ENCODE assay signal across 9 mouse cellular contexts in genomic region chr15:75175506-75175905, GRCm38 (mm10). TPM values are rescaled to one million over a fixed set of nuclear protein-coding genes. Genes with fewer than 3 reads are reported as not detected.
DNase-seq lines count a peak whose midpoint lies in the region; ATAC-seq and TF ChIP-seq lines count a peak whose summit lies in the region.
"Had no signal": no experiment of that assay in that cellular context is flagged by ENCODE, and none has a peak within 500 bp of the region (broad histone marks: within the 10 kb centered on the region; RNA-seq: fewer than 3 reads in every experiment).

No protein-coding gene starts in this region.

- intact Hi-C loops in heart, adult 2 months (cut with DNase I), result no loop called here
- intact Hi-C loops in left cerebral cortex, postnatal 4 days (cut with DNase I), result no loop called here

- 48% methylated on average over 1 of the region's 1 CpGs for WGBS in heart, adult 2 months
- 42% methylated on average over 1 of the region's 1 CpGs for WGBS in heart, embryonic 12.5 days
- 78% methylated on average over 1 of the region's 1 CpGs for WGBS in forebrain, embryonic 12.5 days

- H3K9me3 ChIP-seq in heart, embryonic 12.5 days (replicated peaks), result no peaks in the 10 kb centered on the region
- no peaks in the 10 kb centered on the region for H3K9me3 ChIP-seq in forebrain, embryonic 12.5 days
- H3K9me3 ChIP-seq: limb, embryonic 12.5 days had no signal

- no peaks in the 10 kb centered on the region for H3K79me2 ChIP-seq in heart, adult 2 months (replicated peaks; ENCODE audit: control insufficient read depth, insufficient read depth, low read length)

- H3K27me3 ChIP-seq in heart, adult 2 months (ENCODE audit: control insufficient read depth, insufficient read depth, low read length), result no peaks in the 10 kb centered on the region
- H3K27me3 ChIP-seq in heart, embryonic 12.5 days (replicated peaks), result no peaks in the 10 kb centered on the region
- H3K27me3 ChIP-seq in forebrain, embryonic 12.5 days, result no peaks in the 10 kb centered on the region
- H3K27me3 ChIP-seq: limb, embryonic 12.5 days had no signal

- no peak overlapping the region for H3K4me3 ChIP-seq in heart, adult 2 months
- no peak overlapping the region for H3K4me3 ChIP-seq in heart, embryonic 12.5 days
- no peak overlapping the region for H3K4me3 ChIP-seq in forebrain, embryonic 12.5 days (replicated peaks)
- H3K4me3 ChIP-seq: limb, embryonic 12.5 days had no signal

- peak in 1 of 2 experiments; percentile 5 for DNase-seq in heart, adult 2 months
- peak; percentile 7 to 26 for DNase-seq in urinary bladder, postnatal 36 days (ENCODE audit: low spot score in 2 of 2)
- DNase-seq in urinary bladder, adult 2 months (ENCODE audit: low spot score), result no peak
- peak; percentile 3 for DNase-seq in embryo, embryonic 9.5 days (ENCODE audit: extremely low spot score)
- DNase-seq in left cerebral cortex, postnatal 4 days, result peak; percentile 41
- DNase-seq in right cerebral cortex, postnatal 14 days, result peak; percentile 16

- peak; percentile 66 for TF ChIP-seq CTCF in heart, adult 2 months (IDR thresholded peaks at IDR 0.05)

- no peak for TF ChIP-seq POLR2A in heart, adult 2 months (IDR thresholded peaks at IDR 0.05; ENCODE audit: insufficient read depth, low read depth, low read length)

- H3K36me3 ChIP-seq in heart, adult 2 months (ENCODE audit: control insufficient read depth, insufficient read depth, low read length), result no peaks in the 10 kb centered on the region
- H3K36me3 ChIP-seq in heart, embryonic 12.5 days, result no peaks in the 10 kb centered on the region
- H3K36me3 ChIP-seq in forebrain, embryonic 12.5 days (replicated peaks), result no peaks in the 10 kb centered on the region
- H3K36me3 ChIP-seq: limb, embryonic 12.5 days had no signal

- no peak overlapping the region for H3K9ac ChIP-seq in heart, adult 2 months (ENCODE audit: low read depth, low read length)
- H3K9ac ChIP-seq in heart, embryonic 12.5 days, result no peak overlapping the region
- no peak overlapping the region for H3K9ac ChIP-seq in forebrain, embryonic 12.5 days
- H3K9ac ChIP-seq: limb, embryonic 12.5 days had no signal

- no peaks in the 10 kb centered on the region for H3K4me1 ChIP-seq in heart, adult 2 months (ENCODE audit: control insufficient read depth, insufficient read depth, low read length)
- H3K4me1 ChIP-seq in heart, embryonic 12.5 days (replicated peaks), result no peaks in the 10 kb centered on the region
- no peaks in the 10 kb centered on the region for H3K4me1 ChIP-seq in forebrain, embryonic 12.5 days
- H3K4me1 ChIP-seq: limb, embryonic 12.5 days had no signal

- H3K27ac ChIP-seq in heart, adult 2 months, result no peak overlapping the region
- H3K27ac ChIP-seq in heart, embryonic 12.5 days (ENCODE audit: poor library complexity, severe bottlenecking), result no peak overlapping the region
- no peak overlapping the region for H3K27ac ChIP-seq in forebrain, embryonic 12.5 days
- H3K27ac ChIP-seq: limb, embryonic 12.5 days had no signal

- no peak for ATAC-seq in heart, embryonic 12.5 days (ENCODE audit: insufficient number of reproducible peaks, low FRiP score)
- ATAC-seq in forebrain, embryonic 12.5 days (ENCODE audit: low FRiP score), result no peak

- TF ChIP-seq EP300 in heart, adult 2 months (IDR thresholded peaks at IDR 0.05; ENCODE audit: insufficient read depth, low read depth, low read length), result no peak

- H3K4me2 ChIP-seq in heart, embryonic 12.5 days, result no peak overlapping the region
- H3K4me2 ChIP-seq in forebrain, embryonic 12.5 days, result no peak overlapping the region
- H3K4me2 ChIP-seq: limb, embryonic 12.5 days had no signal

RNA-seq across cellular contexts. Expression of gene Ly6g, which starts 20.5 kb away (rescaled TPM):
- not detected for total RNA-seq in heart, adult 2 months (2021)
- polyA plus RNA-seq in heart, adult 2 months (2012; rRNA removed), result not detected in 2 replicates
- polyA plus RNA-seq in heart, embryonic 12.5 days (2016; fragmentation: Nextera tagmentation; extraction: Ambion mirVana), result not detected in 2 replicates
- polyA plus RNA-seq in urinary bladder, adult 2 months (2012; rRNA removed), result not detected in 2 replicates
- total RNA-seq in left cerebral cortex, postnatal 4 days (2021), result not detected
- polyA plus RNA-seq in forebrain, embryonic 12.5 days (2016; fragmentation: Nextera tagmentation; extraction: Ambion mirVana), result not detected in 2 replicates
- polyA plus RNA-seq: limb, embryonic 12.5 days had no signal

RNA-seq across cellular contexts. Expression of gene BC025446, which starts 40.7 kb away (rescaled TPM):
- total RNA-seq in heart, adult 2 months (2021), result not detected
- 0.15 TPM in 1 of 2 replicates, not detected in the other for polyA plus RNA-seq in heart, adult 2 months (2012; rRNA removed)
- not detected in 2 replicates for polyA plus RNA-seq in heart, embryonic 12.5 days (2016; fragmentation: Nextera tagmentation; extraction: Ambion mirVana)
- polyA plus RNA-seq in urinary bladder, adult 2 months (2012; rRNA removed), result 0.08 and 0.16 TPM in 2 replicates
- not detected for total RNA-seq in left cerebral cortex, postnatal 4 days (2021)
- polyA plus RNA-seq in forebrain, embryonic 12.5 days (2016; fragmentation: Nextera tagmentation; extraction: Ambion mirVana), result not detected in 2 replicates
- polyA plus RNA-seq: limb, embryonic 12.5 days had no signal
